Mouse (Mus musculus) frontal cortex, postnatal 14 days (tissue): ENCODE measurements around the gene Fat1.
A peak's percentile ranks its signal among the peaks of the same experiment; 100 is the strongest.

Source experiments
- DNase-seq, 2 experiments: peaks; one replicate each; pipeline ENCODE4 v3.0.0; 2022; ENCODE audit warnings: low spot score in 2 of 2

Gene Fat1

GRCm38 (mm10) chr8:45004021-45004420, 68.8 kb downstream of the Fat1 start:
- DNase-seq, result no peak

- peak in 1 of 2 experiments; percentile 47 for DNase-seq
These were observed 75.4 kb downstream of the Fat1 start for GRCm38 (mm10) chr8:45010685-45011084.

GRCm38 (mm10) chr8:45011774-45012173, 76.5 kb downstream of the Fat1 start:
- no peak for DNase-seq

GRCm38 (mm10) chr8:45013852-45014251, 78.6 kb downstream of the Fat1 start:
- no peak for DNase-seq

- no peak for DNase-seq
These were observed 79.3 kb downstream of the Fat1 start for GRCm38 (mm10) chr8:45014498-45015067.

- DNase-seq, result no peak
These were observed 80.6 kb downstream of the Fat1 start for GRCm38 (mm10) chr8:45015876-45016275.

GRCm38 (mm10) chr8:45019241-45019640, 84.0 kb downstream of the Fat1 start:
- no peak for DNase-seq

- no peak for DNase-seq
These were observed 85.9 kb downstream of the Fat1 start for GRCm38 (mm10) chr8:45021171-45021570.

- peak; percentile 35 to 58 for DNase-seq
These were observed 86.8 kb downstream of the Fat1 start for GRCm38 (mm10) chr8:45021911-45022665.

GRCm38 (mm10) chr8:45028081-45028497, 92.8 kb downstream of the Fat1 start:
- no peak for DNase-seq

GRCm38 (mm10) chr8:45038350-45038749, 103.1 kb downstream of the Fat1 start:
- no peak for DNase-seq

- DNase-seq, result no peak
These were observed 108.9 kb downstream of the Fat1 start for GRCm38 (mm10) chr8:45044160-45044559.

- no peak for DNase-seq
These were observed 115.2 kb downstream of the Fat1 start for GRCm38 (mm10) chr8:45050451-45050850.

GRCm38 (mm10) chr8:45051236-45051635, 116.0 kb downstream of the Fat1 start:
- DNase-seq, result no peak

- DNase-seq, result no peak
These were observed 117.0 kb downstream of the Fat1 start for GRCm38 (mm10) chr8:45052205-45052604.

GRCm38 (mm10) chr8:45052618-45053017, 117.4 kb downstream of the Fat1 start:
- DNase-seq, result no peak

GRCm38 (mm10) chr8:45055500-45055899, 120.3 kb downstream of the Fat1 start:
- no peak for DNase-seq

GRCm38 (mm10) chr8:45056810-45057209, 121.6 kb downstream of the Fat1 start:
- no peak for DNase-seq

GRCm38 (mm10) chr8:45060083-45060482, 124.8 kb downstream of the Fat1 start:
- DNase-seq, result no peak

- DNase-seq, result no peak
These were observed 127.1 kb downstream of the Fat1 start for GRCm38 (mm10) chr8:45062311-45062710.

- no peak for DNase-seq
These were observed 128.0 kb downstream of the Fat1 start for GRCm38 (mm10) chr8:45062982-45063924.

GRCm38 (mm10) chr8:45064197-45064869, 129.1 kb downstream of the Fat1 start:
- DNase-seq, result no peak
